Mouse (Mus musculus) small intestine, adult 2 months (tissue): ENCODE measurements around the gene Cog4. TPM values are rescaled to one million over a fixed set of nuclear protein-coding genes. Genes with fewer than 3 reads are reported as not detected.

Experiments used
- H3K27ac ChIP-seq: fragments of 200-500 bp; 2 replicates; pipeline ENCODE4 v1.5.1; 2012; ENCODE audit warnings: low read depth, low read length, control low read depth, inconsistent platforms; ENCODE audit not compliant: insufficient read depth
- H3K27me3 ChIP-seq: fragments of 200-500 bp; 2 replicates; pipeline ENCODE4 v1.6.1; 2012; ENCODE audit warnings: mild to moderate bottlenecking, moderate library complexity, low read length, inconsistent platforms; ENCODE audit not compliant: control insufficient read depth, insufficient read depth
- H3K36me3 ChIP-seq: fragments of 200-500 bp; 2 replicates; pipeline ENCODE4 v1.6.1; 2012; ENCODE audit warnings: mild to moderate bottlenecking, low read length, control low read depth, inconsistent platforms; ENCODE audit not compliant: control insufficient read depth, insufficient read depth
- H3K4me1 ChIP-seq: fragments of 200-500 bp; 2 replicates; pipeline ENCODE4 v1.6.1; 2012; ENCODE audit warnings: low read length, inconsistent platforms, mixed read lengths; ENCODE audit not compliant: control insufficient read depth, insufficient read depth, insufficient read length
- H3K4me3 ChIP-seq: fragments of 200-500 bp; 2 replicates; pipeline ENCODE4 v1.5.1; 2012; ENCODE audit warnings: low read depth, mild to moderate bottlenecking, control low read depth, inconsistent platforms, low read length, moderate library complexity
- CTCF ChIP-seq: fragments of 200-500 bp; IDR thresholded peaks from 2 replicates; pipeline ENCODE4 v1.5.1; 2012; ENCODE audit warnings: low read depth, mild to moderate bottlenecking, control low read depth, inconsistent platforms, low read length, moderate library complexity, mixed read lengths; ENCODE audit not compliant: insufficient replicate concordance, insufficient read length; ENCODE audit errors: extremely low read depth
- POLR2A ChIP-seq: fragments of 200-500 bp; IDR thresholded peaks from 2 replicates; pipeline ENCODE4 v1.6.1; 2012; ENCODE audit warnings: low read depth, mild to moderate bottlenecking, control low read depth, inconsistent platforms, low read length, moderate library complexity
- WGBS: fragments of 180-500 bp; shearing (Covaris S2); methylation state at CpG from one replicate; pipeline ENCODE4 v1.1.7; 2018; 5-methylcytosine and 5-hydroxymethylcytosine counted together
- polyA plus RNA-seq: library from polyadenylated mRNA; depleted of rRNA; stranded (reverse); fragments of >200 nt; gene quantifications from 2 replicates; pipeline ENCODE4 v1.2.3, GENCODE M21; 2012

Cog4 gene
- polyA plus RNA-seq, 1 experiment, result 21.6 TPM

GRCm38 (mm10) chr8:110813081-110813812 lies 33.2 kb upstream of the Cog4 start:
- peaks cover 83% of the 10 kb centered on the region for H3K36me3 ChIP-seq
- no peaks in the 10 kb centered on the region for H3K4me1 ChIP-seq
- no peaks in the 10 kb centered on the region for H3K27me3 ChIP-seq
- TF ChIP-seq CTCF (no peak), POLR2A (no peak)
- WGBS, result 81% methylated on average over 7 of the region's 7 CpGs
- H3K4me3 ChIP-seq, result no peak overlapping the region
- H3K27ac ChIP-seq, result peak overlapping the region; percentile 44; the same call in 1 of the 2 replicates

GRCm38 (mm10) chr8:110815308-110815707 lies 31.1 kb upstream of the Cog4 start:
- Histone ChIP-seq H3K27me3 (no peaks in the 10 kb centered on the region), H3K36me3 (peaks cover 92% of the 10 kb centered on the region), H3K27ac (no peak overlapping the region), H3K4me1 (no peaks in the 10 kb centered on the region), H3K4me3 (no peak overlapping the region)
- TF ChIP-seq POLR2A (no peak), CTCF (no peak)
- 72% methylated on average over 3 of the region's 3 CpGs for WGBS

- TF ChIP-seq CTCF, result no peak
- no peak for TF ChIP-seq POLR2A
- WGBS, result 85% methylated on average over 1 of the region's 1 CpGs
- Histone ChIP-seq H3K27me3 (no peaks in the 10 kb centered on the region), H3K4me3 (no peak overlapping the region), H3K36me3 (peaks cover 91% of the 10 kb centered on the region), H3K27ac (no peak overlapping the region), H3K4me1 (no peaks in the 10 kb centered on the region)
Observed at GRCm38 (mm10) chr8:110816990-110817389, 29.4 kb upstream of the Cog4 start.

GRCm38 (mm10) chr8:110818593-110818992 lies 27.8 kb upstream of the Cog4 start:
- H3K27me3 ChIP-seq, result no peaks in the 10 kb centered on the region
- no peaks in the 10 kb centered on the region for H3K4me1 ChIP-seq
- WGBS, result 66% methylated on average over 3 of the region's 3 CpGs
- TF ChIP-seq CTCF (no peak), POLR2A (no peak)
- no peak overlapping the region for H3K27ac ChIP-seq
- H3K4me3 ChIP-seq, result no peak overlapping the region
- H3K36me3 ChIP-seq, result peaks cover 87% of the 10 kb centered on the region

- Histone ChIP-seq H3K27ac (no peak overlapping the region), H3K27me3 (no peaks in the 10 kb centered on the region), H3K36me3 (peaks cover 84% of the 10 kb centered on the region), H3K4me1 (no peaks in the 10 kb centered on the region), H3K4me3 (no peak overlapping the region)
- TF ChIP-seq POLR2A (no peak), CTCF (no peak)
- 78% methylated on average over 2 of the region's 2 CpGs for WGBS
Observed at GRCm38 (mm10) chr8:110820257-110820656, 26.1 kb upstream of the Cog4 start.

DNA sequence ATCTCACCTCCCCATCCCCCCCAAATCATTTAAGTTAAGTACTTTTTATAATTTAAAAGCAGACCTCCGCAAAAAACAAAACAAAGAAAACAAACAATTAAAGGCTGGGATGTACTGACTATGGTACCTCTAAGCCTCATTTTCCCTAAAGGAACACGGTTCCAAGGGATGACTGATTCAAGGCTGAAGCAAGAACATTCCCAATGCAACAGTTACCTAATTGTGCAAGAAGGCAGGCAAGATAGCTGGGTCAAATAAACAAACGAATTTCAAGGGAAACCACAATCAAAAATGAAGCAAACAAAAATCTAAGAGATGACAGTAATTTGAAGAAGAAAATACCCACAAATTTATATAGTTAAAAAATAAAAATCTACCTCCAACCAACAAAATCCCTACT lies 24.4 kb upstream of the Cog4 start:
- H3K4me3 ChIP-seq, result no peak overlapping the region
- no peaks in the 10 kb centered on the region for H3K27me3 ChIP-seq
- H3K36me3 ChIP-seq, result peaks cover 84% of the 10 kb centered on the region
- no peaks in the 10 kb centered on the region for H3K4me1 ChIP-seq
- 69% methylated on average over 3 of the region's 3 CpGs for WGBS
- H3K27ac ChIP-seq, result no peak overlapping the region
- TF ChIP-seq POLR2A (no peak), CTCF (no peak)

DNA sequence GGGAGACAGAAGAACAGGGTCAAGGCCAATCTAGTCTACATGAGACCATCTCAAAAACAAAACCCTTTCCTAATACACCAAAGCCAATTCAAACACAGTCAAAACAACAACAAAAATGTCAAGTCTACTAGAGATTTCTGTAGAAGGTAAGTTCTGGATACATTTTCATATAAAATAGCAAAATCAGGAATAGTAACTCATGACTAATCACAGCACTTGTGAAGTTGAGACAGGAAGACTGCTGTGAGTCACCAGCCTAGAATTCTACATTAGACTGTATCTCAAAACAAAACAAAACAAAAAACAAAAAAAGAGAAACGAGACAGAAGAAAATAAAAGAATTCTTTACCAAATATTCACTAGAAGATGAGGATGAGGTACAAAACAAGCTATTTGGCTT lies 21.5 kb upstream of the Cog4 start:
- Histone ChIP-seq H3K4me1 (no peaks in the 10 kb centered on the region), H3K27ac (no peak overlapping the region), H3K4me3 (no peak overlapping the region), H3K36me3 (peaks cover 80% of the 10 kb centered on the region), H3K27me3 (no peaks in the 10 kb centered on the region)
- TF ChIP-seq CTCF (no peak), POLR2A (no peak)
- 63% methylated on average over 1 of the region's 1 CpGs for WGBS
